Mouse (Mus musculus) forebrain, postnatal 0 days (tissue): ENCODE measurements around the gene Zbtb18. TPM values are rescaled to one million over a fixed set of nuclear protein-coding genes. Genes with fewer than 3 reads are reported as not detected.
A peak's percentile ranks its signal among the peaks of the same experiment; 100 is the strongest.

Experiments
- ATAC-seq: fragments of 200-750 bp; cut with Nextera tagmentation; 2 replicates; pipeline ENCODE4 v1.8.0; 2017; ENCODE audit warnings: mild to moderate bottlenecking, moderate library complexity
- DNase-seq: peaks from one replicate; pipeline ENCODE4 v3.0.0-alpha.2; 2015
- H3K27ac ChIP-seq: fragments of 300-500 bp; sonication (generic); 2 replicates; pipeline ENCODE4 v1.5.1; 2014; ENCODE audit warnings: low read depth, mild to moderate bottlenecking, antibody characterized with exemption, low read length, moderate library complexity, mixed read lengths
- H3K27me3 ChIP-seq: fragments of 300-500 bp; sonication (generic); 2 replicates; pipeline ENCODE4 v1.6.1; 2014; ENCODE audit warnings: mild to moderate bottlenecking, low read length, mixed read lengths; ENCODE audit not compliant: insufficient read depth
- H3K36me3 ChIP-seq: fragments of 300-500 bp; sonication (generic); 2 replicates; pipeline ENCODE4 v1.6.1; 2014; ENCODE audit warnings: mild to moderate bottlenecking, moderate library complexity; ENCODE audit not compliant: insufficient read depth
- H3K4me1 ChIP-seq: fragments of 300-500 bp; sonication (generic); 2 replicates; pipeline ENCODE4 v1.6.1; 2014; ENCODE audit warnings: antibody characterized with exemption; ENCODE audit not compliant: insufficient read depth
- H3K4me2 ChIP-seq: fragments of 300-500 bp; sonication (generic); 2 replicates; pipeline ENCODE4 v1.6.1; 2014; ENCODE audit warnings: low read depth, mild to moderate bottlenecking, moderate library complexity
- H3K4me3 ChIP-seq: fragments of 300-500 bp; sonication (generic); 2 replicates; pipeline ENCODE4 v1.5.1; 2014; ENCODE audit warnings: low read depth, low read length, mixed read lengths
- H3K9ac ChIP-seq: fragments of 300-500 bp; sonication (generic); 2 replicates; pipeline ENCODE4 v1.6.1; 2014; ENCODE audit warnings: mild to moderate bottlenecking
- H3K9me3 ChIP-seq: fragments of 300-500 bp; sonication (generic); 2 replicates; pipeline ENCODE4 v1.6.1; 2016; ENCODE audit warnings: low read length
- CTCF ChIP-seq: sonication (generic); IDR thresholded peaks from 2 replicates; pipeline ENCODE4 v1.5.1; 2016; ENCODE audit warnings: antibody characterized with exemption, control low read depth, low read depth
- WGBS: fragments of 180-500 bp; shearing (Covaris S2); extraction: QIAGEN DNeasy Blood & Tissue Kit; methylation state at CpG from one replicate; pipeline ENCODE4 v1.1.7; 2014; 5-methylcytosine and 5-hydroxymethylcytosine counted together
- polyA plus RNA-seq: library from polyadenylated mRNA; unstranded; fragments of >200 nt; fragmentation: Nextera tagmentation; extraction: Ambion mirVana; gene quantifications from 2 replicates; pipeline ENCODE4 v1.2.1, GENCODE M21; 2015
- total RNA-seq: library from RNA; depleted of rRNA; stranded (reverse); fragments of >200 nt; gene quantifications from 2 replicates; pipeline ENCODE4 v1.2.3, GENCODE M21; 2014; rRNA removed

Gene Zbtb18
- total and polyA plus RNA-seq, 2 experiments from 2014 or later = 88.6 to 301 TPM

- Histone ChIP-seq H3K4me3 (no peak overlapping the region), H3K9ac (no peak overlapping the region), H3K27me3 (no peaks in the 10 kb centered on the region), H3K4me2 (no peak overlapping the region), H3K36me3 (no peaks in the 10 kb centered on the region), H3K9me3 (no peaks in the 10 kb centered on the region), H3K27ac (no peak overlapping the region), H3K4me1 (0 out of 2 replicates have a peak, but pooled peaks cover 6% of the 10 kb centered on the region)
- WGBS = 88% methylated on average over 8 of the region's 8 CpGs
- TF ChIP-seq CTCF = no peak
- no peak for DNase-seq
- ATAC-seq = no peak
These were observed 49.1 kb downstream of the Zbtb18 start for GRCm38 (mm10) chr1:177491280-177491679.

- Histone ChIP-seq H3K27ac (peak overlapping the region; percentile 67), H3K4me3 (no peak overlapping the region), H3K9ac (no peak overlapping the region), H3K4me2 (no peak overlapping the region), H3K9me3 (no peaks in the 10 kb centered on the region), H3K4me1 (0 out of 2 replicates have a peak, but pooled peaks cover 6% of the 10 kb centered on the region), H3K36me3 (no peaks in the 10 kb centered on the region), H3K27me3 (no peaks in the 10 kb centered on the region)
- no peak for TF ChIP-seq CTCF
- 54% methylated on average over 8 of the region's 8 CpGs for WGBS
- ATAC-seq (peak; percentile 26; the same call in 1 of the 2 replicates), DNase-seq (peak; percentile 58)
These were observed 52.2 kb downstream of the Zbtb18 start for GRCm38 (mm10) chr1:177494306-177494705.

GRCm38 (mm10) chr1:177494913-177495542, 52.9 kb downstream of the Zbtb18 start:
- no peak overlapping the region for H3K4me3 ChIP-seq
- no peaks in the 10 kb centered on the region for H3K27me3 ChIP-seq
- ATAC-seq (no peak), DNase-seq (no peak)
- H3K27ac ChIP-seq = peak overlapping the region; percentile 67
- TF ChIP-seq CTCF = no peak
- H3K9me3 ChIP-seq = no peaks in the 10 kb centered on the region
- no peak overlapping the region for H3K9ac ChIP-seq
- no peak overlapping the region for H3K4me2 ChIP-seq
- H3K36me3 ChIP-seq = no peaks in the 10 kb centered on the region
- WGBS = 29% methylated on average over 9 of the region's 9 CpGs
- H3K4me1 ChIP-seq = 0 out of 2 replicates have a peak, but pooled peaks cover 6% of the 10 kb centered on the region

Other genes with a start within 250 kb of the Zbtb18 start
- 129 and 143 TPM in 2 replicates for gene Akt3, start 184.1 kb upstream of the Zbtb18 start, total RNA-seq
- 18.6 and 18.7 TPM in 2 replicates for gene Akt3, start 184.1 kb upstream of the Zbtb18 start, polyA plus RNA-seq